Mouse (Mus musculus): Measurements from ENCODE around the gene Mdm4. TPM values are rescaled to one million over a fixed set of nuclear protein-coding genes. Genes with fewer than 3 reads are reported as not detected.

The Mdm4 gene
- polyA plus RNA-seq, 1 experiment: 66.0 TPM

DNA sequence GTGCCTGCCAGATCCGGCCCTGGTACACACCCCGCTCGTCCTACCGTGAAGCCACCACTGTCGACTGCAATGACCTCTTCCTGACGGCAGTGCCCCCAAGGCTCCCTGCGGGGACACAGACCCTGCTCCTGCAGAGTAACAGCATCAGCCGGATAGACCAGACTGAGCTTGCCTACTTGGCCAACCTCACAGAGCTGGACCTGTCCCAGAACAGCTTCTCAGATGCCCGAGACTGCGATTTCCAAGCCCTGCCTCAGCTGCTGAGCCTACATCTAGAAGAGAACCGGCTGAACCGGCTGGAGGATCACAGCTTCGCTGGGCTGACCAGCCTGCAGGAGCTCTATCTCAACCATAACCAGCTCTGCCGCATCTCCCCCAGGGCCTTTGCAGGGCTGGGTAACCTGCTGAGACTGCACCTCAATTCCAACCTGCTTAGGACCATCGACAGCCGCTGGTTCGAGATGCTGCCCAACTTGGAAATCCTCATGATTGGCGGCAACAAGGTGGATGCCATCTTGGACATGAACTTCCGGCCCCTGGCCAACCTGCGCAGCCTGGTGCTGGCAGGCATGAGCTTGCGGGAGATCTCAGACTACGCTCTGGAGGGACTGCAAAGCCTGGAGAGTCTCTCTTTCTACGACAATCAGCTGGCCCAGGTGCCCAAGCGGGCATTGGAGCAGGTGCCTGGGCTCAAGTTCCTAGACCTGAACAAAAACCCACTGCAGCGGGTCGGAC is 92.9 kb downstream of the Mdm4 start:
- Histone ChIP-seq H3K4me3 (replicated peaks; ENCODE audit: control insufficient read depth, low read depth, low read length) (no peak overlapping the region), H3K4me1 (ENCODE audit: control insufficient read depth, insufficient read depth, low read length) (no peaks in the 10 kb centered on the region), H3K27ac (ENCODE audit: control insufficient read depth, insufficient read depth, low read depth, low read length, poor library complexity) (no peak overlapping the region)
- WGBS: 83% methylated on average over 26 of the region's 26 CpGs
- TF ChIP-seq POLR2A (IDR thresholded peaks at IDR 0.05; ENCODE audit: borderline replicate concordance, control insufficient read depth, low read depth, low read length) (no peak), CTCF (IDR thresholded peaks at IDR 0.05; ENCODE audit: control insufficient read depth, insufficient read depth, low read length) (no peak)

DNA sequence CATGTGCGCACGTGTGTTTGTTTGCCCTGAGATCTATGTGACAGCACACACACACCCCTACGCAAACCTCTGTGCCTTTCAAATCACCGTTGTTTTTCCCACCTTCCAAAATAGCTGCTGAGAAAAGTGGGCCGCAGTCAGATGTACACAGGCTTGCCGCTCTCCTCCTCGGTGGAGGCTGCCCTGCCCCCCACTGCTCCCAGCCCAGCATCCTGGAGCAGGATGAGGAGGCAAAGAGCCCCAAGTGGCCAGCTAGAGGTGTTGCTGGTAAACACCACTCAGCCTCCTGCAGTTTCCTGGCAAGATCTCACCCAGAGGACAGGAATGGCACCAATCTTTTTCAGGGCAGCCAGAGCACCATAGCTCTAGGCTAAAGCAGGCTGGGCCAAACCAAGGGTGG is 95.5 kb downstream of the Mdm4 start:
- Histone ChIP-seq H3K27ac (ENCODE audit: control insufficient read depth, insufficient read depth, low read depth, low read length, poor library complexity) (no peak overlapping the region), H3K4me3 (replicated peaks; ENCODE audit: control insufficient read depth, low read depth, low read length) (no peak overlapping the region), H3K4me1 (ENCODE audit: control insufficient read depth, insufficient read depth, low read length) (no peaks in the 10 kb centered on the region)
- 45% methylated on average over 7 of the region's 7 CpGs for WGBS
- TF ChIP-seq CTCF (IDR thresholded peaks at IDR 0.05; ENCODE audit: control insufficient read depth, insufficient read depth, low read length) (no peak), POLR2A (IDR thresholded peaks at IDR 0.05; ENCODE audit: borderline replicate concordance, control insufficient read depth, low read depth, low read length) (no peak)

DNA sequence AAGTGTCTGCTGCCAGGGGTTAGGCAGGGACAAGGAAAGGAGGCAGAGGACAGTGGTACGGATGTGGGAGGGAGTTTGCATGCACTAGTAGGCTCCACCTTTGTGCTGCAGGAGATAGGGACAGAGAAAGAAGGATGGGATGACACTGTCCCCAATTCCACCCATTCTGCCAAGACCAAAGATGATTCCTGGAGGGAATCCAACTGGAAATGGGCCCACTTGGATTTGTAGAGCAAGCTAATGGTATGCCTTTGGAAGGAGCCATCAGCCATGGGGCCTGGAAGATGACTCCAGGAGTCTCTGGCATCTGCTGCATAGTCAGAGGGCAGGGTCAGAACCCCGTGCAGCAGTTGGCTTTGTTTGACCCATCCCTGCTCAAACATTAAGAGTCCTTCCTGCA is 97.9 kb downstream of the Mdm4 start:
- TF ChIP-seq POLR2A (IDR thresholded peaks at IDR 0.05; ENCODE audit: borderline replicate concordance, control insufficient read depth, low read depth, low read length): no peak
- no peak for TF ChIP-seq CTCF (IDR thresholded peaks at IDR 0.05; ENCODE audit: control insufficient read depth, insufficient read depth, low read length)
- WGBS: 75% methylated on average over 2 of the region's 2 CpGs
- H3K4me3 ChIP-seq (replicated peaks; ENCODE audit: control insufficient read depth, low read depth, low read length): no peak overlapping the region
- no peak overlapping the region for H3K27ac ChIP-seq (ENCODE audit: control insufficient read depth, insufficient read depth, low read depth, low read length, poor library complexity)
- no peaks in the 10 kb centered on the region for H3K4me1 ChIP-seq (ENCODE audit: control insufficient read depth, insufficient read depth, low read length)

DNA sequence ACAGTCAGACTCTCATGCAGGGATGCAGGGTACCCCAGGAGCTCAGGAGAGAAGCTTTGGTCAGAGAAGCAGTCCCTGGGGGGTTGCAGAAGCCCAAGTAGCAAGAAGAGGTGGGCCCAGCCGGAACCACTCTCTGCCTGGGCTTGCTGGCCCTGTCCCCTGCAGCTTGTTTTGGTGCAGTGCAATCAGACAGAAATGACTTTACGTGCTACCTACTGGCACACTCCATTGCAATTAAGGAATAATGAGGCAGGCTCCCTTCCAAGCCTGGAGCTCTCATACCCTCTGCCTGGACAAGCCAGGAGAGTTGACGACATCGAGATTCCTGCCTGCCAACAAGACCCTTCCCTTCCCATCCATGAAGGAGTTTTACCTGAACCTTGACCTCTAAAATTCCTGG is 100.1 kb downstream of the Mdm4 start:
- Histone ChIP-seq H3K4me3 (replicated peaks; ENCODE audit: control insufficient read depth, low read depth, low read length) (no peak overlapping the region), H3K4me1 (ENCODE audit: control insufficient read depth, insufficient read depth, low read length) (no peaks in the 10 kb centered on the region), H3K27ac (ENCODE audit: control insufficient read depth, insufficient read depth, low read depth, low read length, poor library complexity) (no peak overlapping the region)
- no peak for TF ChIP-seq CTCF (IDR thresholded peaks at IDR 0.05; ENCODE audit: control insufficient read depth, insufficient read depth, low read length)
- no peak for TF ChIP-seq POLR2A (IDR thresholded peaks at IDR 0.05; ENCODE audit: borderline replicate concordance, control insufficient read depth, low read depth, low read length)
- WGBS: 77% methylated on average over 4 of the region's 4 CpGs

DNA sequence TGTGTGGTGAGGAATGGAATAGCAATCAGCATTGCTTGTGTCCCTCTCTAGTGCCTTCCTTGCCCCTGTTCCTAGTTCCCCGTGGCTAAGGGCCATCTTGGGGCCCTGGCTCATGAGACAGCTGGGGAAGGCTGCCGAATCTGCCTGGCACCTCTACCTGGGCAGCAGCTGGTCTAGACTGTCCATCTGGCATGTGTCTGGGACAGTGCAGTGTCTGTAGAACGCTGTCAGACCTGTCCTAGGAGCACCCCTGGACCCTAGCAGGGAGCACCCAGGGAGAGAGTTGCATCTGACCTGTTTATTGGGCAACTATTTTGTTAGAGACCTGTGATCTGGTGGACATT is 101.5 kb downstream of the Mdm4 start:
- Histone ChIP-seq H3K27ac (ENCODE audit: control insufficient read depth, insufficient read depth, low read depth, low read length, poor library complexity) (no peak overlapping the region), H3K4me1 (ENCODE audit: control insufficient read depth, insufficient read depth, low read length) (no peaks in the 10 kb centered on the region), H3K4me3 (replicated peaks; ENCODE audit: control insufficient read depth, low read depth, low read length) (no peak overlapping the region)
- 54% methylated on average over 3 of the region's 3 CpGs for WGBS
- no peak for TF ChIP-seq CTCF (IDR thresholded peaks at IDR 0.05; ENCODE audit: control insufficient read depth, insufficient read depth, low read length)
- no peak for TF ChIP-seq POLR2A (IDR thresholded peaks at IDR 0.05; ENCODE audit: borderline replicate concordance, control insufficient read depth, low read depth, low read length)

DNA sequence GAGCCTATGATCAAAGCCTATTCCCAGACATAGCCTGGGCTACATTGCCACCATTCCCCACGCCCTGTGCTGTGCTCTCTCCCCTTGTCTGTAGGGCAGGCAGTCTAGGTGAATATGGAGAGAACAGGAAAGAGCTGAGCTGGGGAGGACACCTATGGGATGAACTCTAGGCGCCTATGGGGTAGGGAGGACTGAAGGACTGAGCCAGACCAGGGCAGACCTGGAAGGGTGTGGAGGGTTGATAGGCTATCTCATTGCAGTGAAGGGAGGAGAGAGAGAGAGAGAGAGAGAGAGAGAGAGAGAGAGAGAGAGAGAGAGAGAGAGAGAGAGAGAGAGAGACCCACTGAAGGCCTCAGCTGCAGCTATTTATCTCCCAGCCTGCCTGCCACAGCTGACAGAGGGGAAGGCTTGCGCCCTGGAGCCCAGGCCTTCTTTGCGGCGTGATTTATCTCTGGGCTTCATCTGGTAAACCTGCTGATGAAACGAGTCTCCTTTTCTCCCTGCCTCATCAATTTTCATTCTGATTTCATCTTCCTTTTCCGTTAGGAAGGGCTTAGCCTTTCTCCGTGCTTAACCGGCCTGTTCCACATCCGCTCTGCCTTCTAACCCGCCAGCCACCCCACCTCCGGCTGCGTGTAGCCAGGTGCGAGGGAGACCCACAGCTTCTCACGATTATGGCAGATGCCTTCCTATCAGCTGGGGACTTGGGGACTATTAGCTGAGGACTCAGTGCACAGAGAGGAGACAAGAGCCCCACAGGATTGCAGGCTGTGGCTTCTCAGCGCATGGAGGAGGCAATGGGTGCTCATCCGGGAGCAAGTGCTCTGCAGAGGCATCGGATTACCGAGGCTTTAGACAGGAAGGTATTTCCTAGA is 102.1 kb downstream of the Mdm4 start:
- H3K4me1 ChIP-seq (ENCODE audit: control insufficient read depth, insufficient read depth, low read length): no peaks in the 10 kb centered on the region
- TF ChIP-seq CTCF (IDR thresholded peaks at IDR 0.05; ENCODE audit: control insufficient read depth, insufficient read depth, low read length): no peak
- no peak overlapping the region for H3K4me3 ChIP-seq (replicated peaks; ENCODE audit: control insufficient read depth, low read depth, low read length)
- no peak overlapping the region for H3K27ac ChIP-seq (ENCODE audit: control insufficient read depth, insufficient read depth, low read depth, low read length, poor library complexity)
- 55% methylated on average over 19 of the region's 19 CpGs for WGBS

DNA sequence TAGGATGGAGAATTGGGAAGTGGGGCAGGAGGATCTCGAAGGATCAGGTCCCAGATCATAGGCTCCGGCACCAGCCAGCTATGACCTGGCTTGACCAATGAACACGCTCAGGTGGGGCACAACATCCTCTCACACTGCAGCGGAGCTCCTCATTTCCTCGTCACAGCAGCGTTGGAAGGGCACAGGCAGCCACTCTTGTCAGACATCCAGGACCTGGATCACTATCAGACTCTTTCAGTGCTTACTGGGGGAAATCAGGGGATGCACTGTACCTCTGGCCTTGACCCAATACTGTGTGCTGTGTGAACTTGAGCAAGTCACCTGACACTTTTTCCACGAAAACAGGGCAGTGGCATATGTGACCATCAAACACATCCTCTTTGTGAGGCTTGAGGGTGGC is 105.1 kb downstream of the Mdm4 start:
- H3K4me1 ChIP-seq (ENCODE audit: control insufficient read depth, insufficient read depth, low read length): no peaks in the 10 kb centered on the region
- WGBS: 76% methylated on average over 7 of the region's 7 CpGs
- H3K27ac ChIP-seq (ENCODE audit: control insufficient read depth, insufficient read depth, low read depth, low read length, poor library complexity): no peak overlapping the region
- no peak overlapping the region for H3K4me3 ChIP-seq (replicated peaks; ENCODE audit: control insufficient read depth, low read depth, low read length)
- TF ChIP-seq POLR2A (IDR thresholded peaks at IDR 0.05; ENCODE audit: borderline replicate concordance, control insufficient read depth, low read depth, low read length): no peak

DNA sequence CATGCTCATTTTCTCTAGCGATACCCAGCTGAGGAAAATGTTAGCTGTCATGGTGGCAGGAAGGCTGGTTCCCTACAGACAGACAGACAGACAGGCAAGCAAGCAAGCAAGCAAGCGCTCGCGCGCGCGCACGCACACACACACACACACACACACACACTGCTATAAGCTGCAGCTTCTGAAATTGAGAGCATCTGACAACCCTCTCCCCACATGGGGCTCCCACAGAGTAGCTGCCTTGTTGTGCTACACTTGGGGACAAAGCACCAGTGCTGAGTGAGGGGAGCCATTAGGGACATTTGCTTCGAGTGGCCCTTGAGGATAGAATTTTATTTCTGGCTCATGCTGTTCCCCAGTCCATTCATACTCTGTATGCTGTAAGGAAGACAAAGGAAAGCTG is 108.1 kb downstream of the Mdm4 start:
- TF ChIP-seq CTCF (IDR thresholded peaks at IDR 0.05; ENCODE audit: control insufficient read depth, insufficient read depth, low read length) (no peak), POLR2A (IDR thresholded peaks at IDR 0.05; ENCODE audit: borderline replicate concordance, control insufficient read depth, low read depth, low read length) (no peak)
- 84% methylated on average over 9 of the region's 9 CpGs for WGBS
- no peak overlapping the region for H3K27ac ChIP-seq (ENCODE audit: control insufficient read depth, insufficient read depth, low read depth, low read length, poor library complexity)
- H3K4me1 ChIP-seq (ENCODE audit: control insufficient read depth, insufficient read depth, low read length): no peaks in the 10 kb centered on the region
- H3K4me3 ChIP-seq (replicated peaks; ENCODE audit: control insufficient read depth, low read depth, low read length): no peak overlapping the region
